Mouse (Mus musculus): ENCODE results near the gene Nlgn2.

DNA sequence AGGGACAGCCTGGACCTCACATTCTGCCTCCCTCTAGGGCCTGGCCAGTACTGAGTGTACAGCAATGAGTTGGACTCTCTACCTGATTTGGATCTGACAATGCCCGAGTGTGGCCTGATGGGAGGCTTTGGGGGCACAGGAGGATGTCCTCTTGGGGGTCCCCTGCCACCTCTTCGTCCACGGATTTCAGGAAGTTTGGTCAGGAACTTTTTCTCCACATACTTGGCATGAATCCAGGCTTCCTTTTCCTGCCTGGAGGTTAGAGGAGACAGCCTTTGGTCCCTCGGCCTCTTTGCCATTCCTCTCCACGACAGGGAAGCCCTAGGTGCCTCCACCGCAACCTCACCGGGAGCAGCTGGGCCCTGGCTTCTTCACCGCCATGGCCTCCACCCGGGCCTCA lies 46.7 kb upstream of the Nlgn2 start:
- TF ChIP-seq CTCF (IDR thresholded peaks at IDR 0.05; ENCODE audit: control insufficient read depth, insufficient read depth, low read length) (no peak), POLR2A (IDR thresholded peaks at IDR 0.05; ENCODE audit: borderline replicate concordance, control insufficient read depth, low read depth, low read length) (no peak)

Data from bone marrow, adult 2 months (tissue).